Mouse (Mus musculus): ENCODE results near the gene Akt3.

DNA sequence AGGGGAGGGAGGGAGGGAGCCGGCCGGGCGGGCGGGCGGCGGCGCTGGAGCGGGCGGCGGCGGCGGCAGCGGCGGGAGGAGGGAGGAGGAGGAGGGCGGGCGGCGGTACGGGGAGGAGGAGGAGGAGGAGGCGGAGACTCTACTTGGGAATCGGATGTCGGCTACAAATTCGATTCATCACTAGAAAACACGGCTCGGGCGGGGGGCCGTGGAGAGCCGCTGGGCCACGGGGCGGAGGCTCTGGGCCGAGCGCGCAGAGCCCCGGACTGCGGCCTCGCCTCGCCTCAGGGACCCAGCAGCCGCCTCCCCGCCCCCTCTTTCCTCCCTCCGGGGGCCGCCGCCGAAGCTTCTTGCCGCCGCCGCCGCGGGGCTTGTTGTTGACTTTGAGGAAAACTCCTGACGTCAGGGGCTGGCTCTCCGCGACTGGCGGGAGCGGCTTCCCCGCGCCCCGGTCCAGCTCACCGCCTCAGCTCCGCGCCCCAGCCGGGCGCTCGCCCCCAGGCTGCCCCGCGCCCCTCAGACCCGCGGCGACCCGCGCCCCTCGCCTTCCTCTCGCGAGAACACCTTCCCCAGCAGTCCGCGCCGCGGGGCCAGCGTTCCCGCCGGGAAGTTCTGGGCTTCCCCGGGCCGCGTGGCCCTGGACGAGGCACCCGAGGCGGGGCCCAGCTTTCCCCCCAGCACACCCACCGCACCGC lies 487 bp upstream of the Akt3 start:
- TF ChIP-seq POLR2A (IDR thresholded peaks at IDR 0.05; ENCODE audit: insufficient read depth, low read length): no peak
- TF ChIP-seq CTCF (IDR thresholded peaks at IDR 0.05; ENCODE audit: low read depth, low read length): no peak
